Mouse (Mus musculus): ENCODE results near the gene Utp11. TPM values are rescaled to one million over a fixed set of nuclear protein-coding genes. Genes with fewer than 3 reads are reported as not detected.

Utp11 gene
- total RNA-seq, 2 experiments from 2014 or later: 13.8 to 17.9 TPM

- peak; percentile 63 to 80 for DNase-seq (ENCODE audit: low spot score in 2 of 2)
- intact Hi-C loops (cut with DNase I): loop anchor here (5.0 kb wide), 1 partner anchor 738 kb away; no protein-coding TSS in a partner anchor
Measured at GRCm38 (mm10) chr4:124675037-124675436, 18.4 kb downstream of the Utp11 start.

GRCm38 (mm10) chr4:124674334-124675032 is 18.9 kb downstream of the Utp11 start:
- intact Hi-C loops (cut with DNase I): loop anchor here (5.0 kb wide), 1 partner anchor 737 kb away; no protein-coding TSS in a partner anchor

GRCm38 (mm10) chr4:124672347-124673320 is 20.8 kb downstream of the Utp11 start:
- DNase-seq (ENCODE audit: low spot score in 2 of 2): peak in 1 of 2 experiments; percentile 41
- intact Hi-C loops (cut with DNase I): no loop called here

More at GRCm38 (mm10) chr4:124674334-124675032, 18.9 kb downstream of the Utp11 start:
- DNase-seq (ENCODE audit: low spot score in 2 of 2): no peak

- intact Hi-C loops (cut with DNase I): no loop called here
- DNase-seq (ENCODE audit: low spot score in 2 of 2): no peak
Measured at GRCm38 (mm10) chr4:124671583-124671982, 21.8 kb downstream of the Utp11 start.

GRCm38 (mm10) chr4:124670232-124670631 is 23.2 kb downstream of the Utp11 start:
- no peak for DNase-seq (ENCODE audit: low spot score in 2 of 2)
- intact Hi-C loops (cut with DNase I): no loop called here

- intact Hi-C loops (cut with DNase I): no loop called here
- no peak for DNase-seq (ENCODE audit: low spot score in 2 of 2)
Measured at GRCm38 (mm10) chr4:124668078-124668477, 25.3 kb downstream of the Utp11 start.

GRCm38 (mm10) chr4:124667476-124668033 is 25.8 kb downstream of the Utp11 start:
- DNase-seq (ENCODE audit: low spot score in 2 of 2): no peak
- intact Hi-C loops (cut with DNase I): no loop called here

GRCm38 (mm10) chr4:124664604-124665003 is 28.8 kb downstream of the Utp11 start:
- peak in 1 of 2 experiments; percentile 47 for DNase-seq (ENCODE audit: low spot score in 2 of 2)
- intact Hi-C loops (cut with DNase I): loop anchor here (5.0 kb wide), 2 partner anchors 267 to 337 kb away; no protein-coding TSS in a partner anchor

GRCm38 (mm10) chr4:124664185-124664584 is 29.2 kb downstream of the Utp11 start:
- peak in 1 of 2 experiments; percentile 37 for DNase-seq (ENCODE audit: low spot score in 2 of 2)
- intact Hi-C loops (cut with DNase I): loop anchor here (5.0 kb wide), 2 partner anchors 267 to 337 kb away; no protein-coding TSS in a partner anchor

- no peak for DNase-seq (ENCODE audit: low spot score in 2 of 2)
- intact Hi-C loops (cut with DNase I): loop anchor here (2.0 to 5.0 kb wide), 3 partner anchors 266 to 434 kb away; no protein-coding TSS in a partner anchor
Measured at GRCm38 (mm10) chr4:124663034-124663433, 30.4 kb downstream of the Utp11 start.

- DNase-seq (ENCODE audit: low spot score in 2 of 2): no peak
- intact Hi-C loops (cut with DNase I): loop anchor here (5.0 kb wide), 2 partner anchors 263 to 333 kb away; no protein-coding TSS in a partner anchor
Measured at GRCm38 (mm10) chr4:124660603-124661002, 32.8 kb downstream of the Utp11 start.

- intact Hi-C loops (cut with DNase I): loop anchor here (5.0 kb wide), 4 partner anchors 82 to 517 kb away; no protein-coding TSS in a partner anchor
- no peak for DNase-seq (ENCODE audit: low spot score in 2 of 2)
Measured at GRCm38 (mm10) chr4:124659251-124660217, 33.9 kb downstream of the Utp11 start.

- intact Hi-C loops (cut with DNase I): loop anchor here (5.0 kb wide), 2 partner anchors 81 to 516 kb away; no protein-coding TSS in a partner anchor
- peak in 1 of 2 experiments; percentile 43 for DNase-seq (ENCODE audit: low spot score in 2 of 2)
Measured at GRCm38 (mm10) chr4:124658412-124658851, 35.0 kb downstream of the Utp11 start.

- no peak for DNase-seq (ENCODE audit: low spot score in 2 of 2)
- intact Hi-C loops (cut with DNase I): loop anchor here (2.0 to 5.0 kb wide), 3 partner anchors 63 to 515 kb away; no protein-coding TSS in a partner anchor
Measured at GRCm38 (mm10) chr4:124657781-124658180, 35.6 kb downstream of the Utp11 start.

- DNase-seq (ENCODE audit: low spot score in 2 of 2): peak; percentile 86 to 92
- intact Hi-C loops (cut with DNase I): loop anchor here (2.0 to 5.0 kb wide), 3 partner anchors 62 to 515 kb away; no protein-coding TSS in a partner anchor
Measured at GRCm38 (mm10) chr4:124656854-124657650, 36.3 kb downstream of the Utp11 start.

GRCm38 (mm10) chr4:124656518-124656853 is 36.9 kb downstream of the Utp11 start, which contains the start of gene Pou3f1:
Gene Pou3f1, plus strand, starts transcription at chr4:124656807.
- intact Hi-C loops (cut with DNase I): loop anchor here (2.0 to 5.0 kb wide), 3 partner anchors 62 to 514 kb away; no protein-coding TSS in a partner anchor
- peak in 1 of 2 experiments; percentile 26 for DNase-seq (ENCODE audit: low spot score in 2 of 2)

GRCm38 (mm10) chr4:124652886-124653285 is 40.5 kb downstream of the Utp11 start:
- intact Hi-C loops (cut with DNase I): no loop called here
- DNase-seq (ENCODE audit: low spot score in 2 of 2): no peak
